Mouse (Mus musculus): ENCODE measurements around the gene Mettl13. TPM values are rescaled to one million over a fixed set of nuclear protein-coding genes. Genes with fewer than 3 reads are reported as not detected.

The Mettl13 gene
- polyA plus RNA-seq, 1 experiment from 2014 or later = 20.9 TPM

DNA sequence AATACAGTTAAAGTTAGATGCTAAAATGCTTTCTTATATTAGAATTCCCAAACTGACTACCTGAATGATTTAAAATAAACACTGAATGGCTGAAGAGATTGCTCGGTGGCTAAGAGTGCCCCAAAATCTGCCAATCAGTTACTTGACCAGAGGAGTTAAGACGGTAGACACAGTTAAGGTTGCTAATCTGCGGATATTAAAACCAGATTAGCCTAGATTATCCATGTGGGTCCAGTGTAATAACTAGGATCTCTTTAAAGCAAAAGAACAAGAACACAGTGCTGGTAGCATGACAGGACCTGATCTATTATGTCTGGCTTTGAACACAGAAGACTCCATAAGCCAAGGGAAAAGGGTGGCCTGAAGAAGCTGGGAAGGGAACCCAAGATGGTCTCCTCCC lies 5.8 kb upstream of the Mettl13 start:
- ATAC-seq (ENCODE audit: insufficient read depth) = no peak
- Histone ChIP-seq H3K4me3 (ENCODE audit: low read depth, low read length) (no peak overlapping the region), H3K36me3 (ENCODE audit: insufficient read depth) (no peaks in the 10 kb centered on the region), H3K27ac (ENCODE audit: low read depth) (no peak overlapping the region), H3K9ac (no peak overlapping the region), H3K9me3 (ENCODE audit: low read depth, low read length) (no peaks in the 10 kb centered on the region), H3K4me1 (ENCODE audit: insufficient read depth) (no peaks in the 10 kb centered on the region), H3K4me2 (no peak overlapping the region), H3K27me3 (ENCODE audit: insufficient read depth, low read length) (no peaks in the 10 kb centered on the region)
- no peak for TF ChIP-seq CTCF (IDR thresholded peaks at IDR 0.05; ENCODE audit: low read depth)
- WGBS = 76% methylated on average over 3 of the region's 3 CpGs
- no peak for DNase-seq

DNA sequence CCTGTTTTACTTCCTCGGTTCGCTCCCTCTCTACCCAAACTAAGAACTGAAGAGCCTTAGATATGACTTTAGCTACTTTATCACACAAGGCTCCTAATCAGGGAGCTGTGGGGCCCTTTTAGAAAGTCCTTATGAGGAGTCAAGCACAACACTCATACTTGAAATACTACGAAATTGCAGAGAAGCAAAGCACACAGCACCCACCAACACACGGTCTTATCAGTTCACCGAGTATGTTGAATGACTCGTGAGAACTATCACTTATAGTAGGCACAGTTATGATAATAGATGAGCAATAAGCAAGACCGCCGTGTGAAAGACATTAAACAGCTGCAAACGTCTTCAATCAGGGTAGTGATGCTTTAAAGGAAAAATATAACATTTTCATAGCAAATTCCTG lies 4.6 kb upstream of the Mettl13 start:
- Histone ChIP-seq H3K9ac (no peak overlapping the region), H3K27ac (ENCODE audit: low read depth) (no peak overlapping the region), H3K4me1 (ENCODE audit: insufficient read depth) (no peaks in the 10 kb centered on the region), H3K4me3 (ENCODE audit: low read depth, low read length) (no peak overlapping the region), H3K36me3 (ENCODE audit: insufficient read depth) (no peaks in the 10 kb centered on the region), H3K27me3 (ENCODE audit: insufficient read depth, low read length) (no peaks in the 10 kb centered on the region), H3K9me3 (ENCODE audit: low read depth, low read length) (no peaks in the 10 kb centered on the region), H3K4me2 (no peak overlapping the region)
- ATAC-seq (ENCODE audit: insufficient read depth) (no peak), DNase-seq (no peak)
- 60% methylated on average over 9 of the region's 9 CpGs for WGBS
- TF ChIP-seq CTCF (IDR thresholded peaks at IDR 0.05; ENCODE audit: low read depth) = no peak

DNA sequence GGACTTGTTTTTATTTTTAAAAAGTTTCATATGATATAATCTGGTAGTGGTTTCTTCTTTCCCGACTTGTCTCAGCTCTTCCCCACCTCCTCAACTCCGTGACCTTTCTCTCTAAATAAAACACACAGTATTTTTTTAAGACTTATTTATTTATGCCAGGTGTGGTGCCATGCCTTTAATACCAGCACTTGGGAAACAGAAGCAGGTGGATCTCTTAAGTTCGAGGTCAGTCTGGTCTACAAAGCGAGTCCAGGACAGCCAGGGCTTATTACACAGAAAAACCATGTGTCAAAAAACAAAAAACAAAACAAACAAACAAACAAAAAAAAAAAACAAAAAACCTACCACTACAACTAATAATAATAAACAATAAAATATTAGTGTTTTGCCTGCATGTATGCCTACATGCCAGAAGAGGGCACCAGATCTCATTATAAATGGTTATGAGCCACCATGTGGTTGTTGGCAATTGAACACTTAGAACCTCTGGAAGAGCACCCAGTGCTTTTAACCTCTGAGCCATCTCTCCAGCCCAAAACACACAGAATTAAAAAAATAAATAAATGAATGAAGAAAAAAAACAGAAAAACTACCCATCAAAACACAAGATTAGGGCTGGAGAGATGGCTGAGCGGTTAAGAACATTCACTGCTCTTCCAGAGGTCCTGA lies 1.4 kb upstream of the Mettl13 start:
- DNase-seq (peak; percentile 78), ATAC-seq (ENCODE audit: insufficient read depth) (no peak)
- Histone ChIP-seq H3K4me3 (ENCODE audit: low read depth, low read length) (no peak overlapping the region), H3K27ac (ENCODE audit: low read depth) (no peak overlapping the region), H3K4me1 (ENCODE audit: insufficient read depth) (0 out of 2 replicates have a peak, but pooled peaks cover 5% of the 10 kb centered on the region), H3K9me3 (ENCODE audit: low read depth, low read length) (no peaks in the 10 kb centered on the region), H3K4me2 (no peak overlapping the region), H3K9ac (no peak overlapping the region), H3K36me3 (ENCODE audit: insufficient read depth) (peaks cover 20% of the 10 kb centered on the region), H3K27me3 (ENCODE audit: insufficient read depth, low read length) (no peaks in the 10 kb centered on the region)
- 69% methylated on average over 5 of the region's 5 CpGs for WGBS
- peak; percentile 76 for TF ChIP-seq CTCF (IDR thresholded peaks at IDR 0.05; ENCODE audit: low read depth)

DNA sequence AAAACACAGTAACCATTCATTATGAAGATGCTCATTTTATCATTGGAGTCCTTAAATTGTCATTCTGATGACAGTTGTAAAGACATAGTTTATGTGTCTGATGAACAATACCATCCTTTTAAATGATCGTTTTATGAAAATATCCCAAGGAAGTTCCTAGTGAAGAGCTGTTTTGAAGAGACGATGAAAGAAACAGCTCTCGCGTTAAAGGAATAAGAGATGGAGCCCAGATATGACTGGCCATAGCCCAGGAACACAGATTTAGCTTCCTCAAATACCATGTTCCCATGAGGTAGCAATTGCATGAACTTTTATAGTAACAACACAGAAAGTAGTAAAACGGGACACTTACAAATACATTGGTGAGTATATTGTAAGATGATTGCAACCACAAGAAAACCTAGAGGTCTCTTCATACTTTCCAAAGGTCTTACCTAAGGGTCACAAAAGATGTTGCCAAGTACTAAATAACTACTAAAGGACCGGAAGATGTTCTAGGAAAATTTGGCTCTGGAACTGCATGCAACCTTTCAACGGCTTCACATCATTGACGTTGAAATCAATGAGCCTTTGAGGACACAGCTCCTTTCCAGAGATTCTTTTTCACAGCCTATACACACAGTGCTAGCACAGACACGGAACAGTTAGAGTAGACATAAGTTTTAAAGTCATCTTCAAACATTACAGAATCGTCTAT lies 714 bp upstream of the Mettl13 start:
- H3K9ac ChIP-seq = peak overlapping the region; percentile 59
- no peak for TF ChIP-seq CTCF (IDR thresholded peaks at IDR 0.05; ENCODE audit: low read depth)
- DNase-seq = no peak
- H3K27ac ChIP-seq (ENCODE audit: low read depth) = peak overlapping the region; percentile 37; the same call in 1 of the 2 replicates
- peak overlapping the region; percentile 89 for H3K4me2 ChIP-seq
- no peak for ATAC-seq (ENCODE audit: insufficient read depth)
- H3K4me1 ChIP-seq (ENCODE audit: insufficient read depth) = 0 out of 2 replicates have a peak, but pooled peaks cover 5% of the 10 kb centered on the region
- peak overlapping the region; percentile 77 for H3K4me3 ChIP-seq (ENCODE audit: low read depth, low read length)
- H3K36me3 ChIP-seq (ENCODE audit: insufficient read depth) = peaks cover 26% of the 10 kb centered on the region
- 60% methylated on average over 10 of the region's 10 CpGs for WGBS
- no peaks in the 10 kb centered on the region for H3K9me3 ChIP-seq (ENCODE audit: low read depth, low read length)
- H3K27me3 ChIP-seq (ENCODE audit: insufficient read depth, low read length) = no peaks in the 10 kb centered on the region

DNA sequence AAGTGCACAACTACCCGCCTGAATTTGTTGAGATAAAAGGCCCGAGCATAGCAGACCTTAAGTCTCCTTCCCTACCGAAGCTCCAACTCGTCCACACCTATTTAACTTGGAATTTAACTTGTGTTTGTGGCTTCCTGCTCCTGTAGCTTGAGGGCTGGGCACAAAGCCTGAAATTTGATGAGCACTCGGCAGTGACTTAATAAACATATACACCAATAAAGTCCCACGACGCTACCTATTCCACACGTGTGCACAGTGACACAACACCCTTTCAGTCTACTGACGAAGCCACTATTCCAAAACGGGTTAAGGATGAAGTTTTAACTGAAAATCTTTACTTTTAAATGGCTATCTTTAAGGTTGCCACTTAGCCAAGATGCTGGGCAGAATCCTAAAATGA lies 744 bp downstream of the Mettl13 start:
- peaks cover 39% of the 10 kb centered on the region for H3K36me3 ChIP-seq (ENCODE audit: insufficient read depth)
- peak overlapping the region; percentile 71 for H3K9ac ChIP-seq
- peak overlapping the region; percentile 77 for H3K4me3 ChIP-seq (ENCODE audit: low read depth, low read length)
- TF ChIP-seq CTCF (IDR thresholded peaks at IDR 0.05; ENCODE audit: low read depth) = no peak
- no peak overlapping the region for H3K27ac ChIP-seq (ENCODE audit: low read depth)
- H3K9me3 ChIP-seq (ENCODE audit: low read depth, low read length) = no peaks in the 10 kb centered on the region
- no peaks in the 10 kb centered on the region for H3K27me3 ChIP-seq (ENCODE audit: insufficient read depth, low read length)
- 3% methylated on average over 10 of the region's 10 CpGs for WGBS
- H3K4me2 ChIP-seq = peak overlapping the region; percentile 89
- ATAC-seq (ENCODE audit: insufficient read depth) (no peak), DNase-seq (no peak)
- 0 out of 2 replicates have a peak, but pooled peaks cover 5% of the 10 kb centered on the region for H3K4me1 ChIP-seq (ENCODE audit: insufficient read depth)

DNA sequence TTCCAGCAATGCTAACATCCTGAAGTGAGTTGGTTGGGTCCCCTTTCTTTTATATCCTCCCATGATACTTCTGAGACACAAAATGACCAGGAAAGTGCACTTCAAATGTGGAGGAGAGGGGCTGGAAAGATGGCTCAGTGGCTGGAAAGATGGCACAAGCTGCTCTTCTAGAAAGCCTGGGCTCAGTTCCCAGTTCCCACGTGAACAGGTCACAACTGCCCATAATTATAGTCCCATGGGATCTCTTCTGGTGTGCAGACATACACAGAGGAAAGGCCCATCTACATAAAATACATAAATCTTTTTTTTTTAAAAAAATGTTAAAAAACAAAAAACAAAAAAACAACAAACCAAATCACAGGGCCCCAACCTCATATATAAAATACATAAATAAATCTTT lies 5.1 kb downstream of the Mettl13 start:
- H3K27me3 ChIP-seq (ENCODE audit: insufficient read depth, low read length) = no peaks in the 10 kb centered on the region
- H3K9ac ChIP-seq = no peak overlapping the region
- H3K27ac ChIP-seq (ENCODE audit: low read depth) = no peak overlapping the region
- WGBS = 83% methylated on average over 1 of the region's 1 CpGs
- H3K4me2 ChIP-seq = no peak overlapping the region
- TF ChIP-seq CTCF (IDR thresholded peaks at IDR 0.05; ENCODE audit: low read depth) = no peak
- ATAC-seq (ENCODE audit: insufficient read depth) (no peak), DNase-seq (no peak)
- H3K36me3 ChIP-seq (ENCODE audit: insufficient read depth) = peaks cover 79% of the 10 kb centered on the region
- H3K4me3 ChIP-seq (ENCODE audit: low read depth, low read length) = no peak overlapping the region
- H3K9me3 ChIP-seq (ENCODE audit: low read depth, low read length) = no peaks in the 10 kb centered on the region
- H3K4me1 ChIP-seq (ENCODE audit: insufficient read depth) = 0 out of 2 replicates have a peak, but pooled peaks cover 5% of the 10 kb centered on the region

DNA sequence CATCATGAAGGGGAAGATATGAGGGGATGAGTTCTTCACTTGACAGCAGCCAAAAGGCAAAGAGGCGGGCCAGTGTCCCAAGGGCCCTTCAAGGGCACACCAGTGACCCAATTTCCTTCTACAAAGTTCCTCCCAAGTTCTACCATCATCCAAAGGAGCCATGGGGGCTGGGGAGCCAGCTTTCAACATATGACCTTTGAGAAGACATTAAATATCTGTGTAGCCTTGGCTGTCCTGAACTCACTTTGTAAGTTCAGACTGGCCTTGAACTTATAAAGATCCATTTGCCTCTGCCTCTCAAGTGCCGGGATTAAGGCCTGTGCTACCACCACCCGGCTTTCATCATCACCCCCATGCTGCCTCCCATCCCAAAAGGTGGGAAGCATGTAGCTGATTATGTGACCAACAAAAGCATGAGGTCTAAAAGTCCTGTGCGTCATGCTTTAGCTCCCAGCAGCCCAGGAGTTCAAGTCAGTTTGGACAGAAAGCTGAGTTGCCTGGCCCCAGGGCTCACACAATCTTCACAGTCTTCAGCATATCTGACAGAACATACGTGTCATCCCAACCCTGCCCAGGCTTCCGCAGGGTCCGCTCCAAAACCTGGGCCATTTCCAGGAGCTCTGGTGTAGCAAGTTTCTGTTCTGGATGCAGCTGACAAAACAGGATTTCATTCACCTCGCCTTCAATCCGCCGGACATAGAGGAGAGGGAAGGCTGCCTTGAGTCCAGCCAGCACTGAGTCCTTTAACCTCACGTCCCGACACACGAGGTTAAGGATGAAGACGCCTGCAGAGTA lies 14.4 kb downstream of the Mettl13 start:
- H3K4me1 ChIP-seq (ENCODE audit: insufficient read depth) = no peaks in the 10 kb centered on the region
- H3K36me3 ChIP-seq (ENCODE audit: insufficient read depth) = peaks cover 59% of the 10 kb centered on the region
- no peaks in the 10 kb centered on the region for H3K27me3 ChIP-seq (ENCODE audit: insufficient read depth, low read length)
- ATAC-seq (ENCODE audit: insufficient read depth) (no peak), DNase-seq (no peak)
- H3K9ac ChIP-seq = no peak overlapping the region
- H3K4me2 ChIP-seq = no peak overlapping the region
- no peak for TF ChIP-seq CTCF (IDR thresholded peaks at IDR 0.05; ENCODE audit: low read depth)
- H3K27ac ChIP-seq (ENCODE audit: low read depth) = no peak overlapping the region
- 88% methylated on average over 14 of the region's 14 CpGs for WGBS
- H3K9me3 ChIP-seq (ENCODE audit: low read depth, low read length) = no peaks in the 10 kb centered on the region
- no peak overlapping the region for H3K4me3 ChIP-seq (ENCODE audit: low read depth, low read length)
